Mouse (Mus musculus): ENCODE data around the gene Prkcq. TPM values are rescaled to one million over a fixed set of nuclear protein-coding genes. Genes with fewer than 3 reads are reported as not detected.

Gene Prkcq
- polyA plus RNA-seq, 1 experiment from 2014 or later, result 6.8 TPM

GRCm38 (mm10) chr2:11216847-11217246, 44.9 kb downstream of the Prkcq start:
- H3K4me2 ChIP-seq (ENCODE audit: low read depth, low read length), result no peak overlapping the region
- no peaks in the 10 kb centered on the region for H3K9me3 ChIP-seq (ENCODE audit: control insufficient read depth, low read length)
- no peaks in the 10 kb centered on the region for H3K4me1 ChIP-seq (ENCODE audit: control insufficient read depth, insufficient read depth, low read length)
- H3K27me3 ChIP-seq (replicated peaks; ENCODE audit: control insufficient read depth, insufficient read depth, low read length), result no peaks in the 10 kb centered on the region
- no peak for DNase-seq (ENCODE audit: low spot score)
- no peak overlapping the region for H3K9ac ChIP-seq (ENCODE audit: low read depth, low read length)
- H3K36me3 ChIP-seq (ENCODE audit: control insufficient read depth, insufficient read depth, low read length), result no peaks in the 10 kb centered on the region
- 83% methylated on average over 5 of the region's 5 CpGs for WGBS
- no peak overlapping the region for H3K4me3 ChIP-seq (ENCODE audit: low read depth, low read length)
- ATAC-seq (ENCODE audit: low read depth), result no peak
- H3K27ac ChIP-seq (replicated peaks; ENCODE audit: low read depth, low read length), result no peak overlapping the region

- H3K4me3 ChIP-seq (ENCODE audit: low read depth, low read length), result no peak overlapping the region
- DNase-seq (ENCODE audit: low spot score) (no peak), ATAC-seq (ENCODE audit: low read depth) (no peak)
- no peaks in the 10 kb centered on the region for H3K9me3 ChIP-seq (ENCODE audit: control insufficient read depth, low read length)
- H3K4me2 ChIP-seq (ENCODE audit: low read depth, low read length), result no peak overlapping the region
- no peaks in the 10 kb centered on the region for H3K4me1 ChIP-seq (ENCODE audit: control insufficient read depth, insufficient read depth, low read length)
- H3K27me3 ChIP-seq (replicated peaks; ENCODE audit: control insufficient read depth, insufficient read depth, low read length), result no peaks in the 10 kb centered on the region
- H3K27ac ChIP-seq (replicated peaks; ENCODE audit: low read depth, low read length), result no peak overlapping the region
- no peak overlapping the region for H3K9ac ChIP-seq (ENCODE audit: low read depth, low read length)
- WGBS, result 78% methylated on average over 5 of the region's 5 CpGs
- H3K36me3 ChIP-seq (ENCODE audit: control insufficient read depth, insufficient read depth, low read length), result no peaks in the 10 kb centered on the region
These were observed 46.2 kb downstream of the Prkcq start for GRCm38 (mm10) chr2:11218122-11218521.

- no peak overlapping the region for H3K27ac ChIP-seq (replicated peaks; ENCODE audit: low read depth, low read length)
- no peaks in the 10 kb centered on the region for H3K4me1 ChIP-seq (ENCODE audit: control insufficient read depth, insufficient read depth, low read length)
- no peak overlapping the region for H3K9ac ChIP-seq (ENCODE audit: low read depth, low read length)
- no peaks in the 10 kb centered on the region for H3K36me3 ChIP-seq (ENCODE audit: control insufficient read depth, insufficient read depth, low read length)
- no peaks in the 10 kb centered on the region for H3K27me3 ChIP-seq (replicated peaks; ENCODE audit: control insufficient read depth, insufficient read depth, low read length)
- no peak for DNase-seq (ENCODE audit: low spot score)
- H3K9me3 ChIP-seq (ENCODE audit: control insufficient read depth, low read length), result no peaks in the 10 kb centered on the region
- H3K4me3 ChIP-seq (ENCODE audit: low read depth, low read length), result no peak overlapping the region
- no peak overlapping the region for H3K4me2 ChIP-seq (ENCODE audit: low read depth, low read length)
- no peak for ATAC-seq (ENCODE audit: low read depth)
- 94% methylated on average over 2 of the region's 2 CpGs for WGBS
These were observed 47.4 kb downstream of the Prkcq start for GRCm38 (mm10) chr2:11219262-11219661.

- DNase-seq (ENCODE audit: low spot score) (no peak), ATAC-seq (ENCODE audit: low read depth) (no peak)
- no peak overlapping the region for H3K4me2 ChIP-seq (ENCODE audit: low read depth, low read length)
- H3K9ac ChIP-seq (ENCODE audit: low read depth, low read length), result no peak overlapping the region
- H3K36me3 ChIP-seq (ENCODE audit: control insufficient read depth, insufficient read depth, low read length), result no peaks in the 10 kb centered on the region
- no peaks in the 10 kb centered on the region for H3K27me3 ChIP-seq (replicated peaks; ENCODE audit: control insufficient read depth, insufficient read depth, low read length)
- H3K4me1 ChIP-seq (ENCODE audit: control insufficient read depth, insufficient read depth, low read length), result no peaks in the 10 kb centered on the region
- no peak overlapping the region for H3K27ac ChIP-seq (replicated peaks; ENCODE audit: low read depth, low read length)
- WGBS, result 84% methylated on average over 3 of the region's 3 CpGs
- no peak overlapping the region for H3K4me3 ChIP-seq (ENCODE audit: low read depth, low read length)
- H3K9me3 ChIP-seq (ENCODE audit: control insufficient read depth, low read length), result no peaks in the 10 kb centered on the region
These were observed 53.0 kb downstream of the Prkcq start for GRCm38 (mm10) chr2:11224808-11225484.

- H3K36me3 ChIP-seq (ENCODE audit: control insufficient read depth, insufficient read depth, low read length), result no peaks in the 10 kb centered on the region
- H3K4me1 ChIP-seq (ENCODE audit: control insufficient read depth, insufficient read depth, low read length), result no peaks in the 10 kb centered on the region
- no peak for ATAC-seq (ENCODE audit: low read depth)
- H3K27me3 ChIP-seq (replicated peaks; ENCODE audit: control insufficient read depth, insufficient read depth, low read length), result no peaks in the 10 kb centered on the region
- no peak overlapping the region for H3K4me2 ChIP-seq (ENCODE audit: low read depth, low read length)
- H3K4me3 ChIP-seq (ENCODE audit: low read depth, low read length), result no peak overlapping the region
- no peak for DNase-seq (ENCODE audit: low spot score)
- WGBS, result 72% methylated on average over 5 of the region's 5 CpGs
- H3K9me3 ChIP-seq (ENCODE audit: control insufficient read depth, low read length), result no peaks in the 10 kb centered on the region
- H3K27ac ChIP-seq (replicated peaks; ENCODE audit: low read depth, low read length), result no peak overlapping the region
- no peak overlapping the region for H3K9ac ChIP-seq (ENCODE audit: low read depth, low read length)
These were observed 53.6 kb downstream of the Prkcq start for GRCm38 (mm10) chr2:11225485-11225876.

- DNase-seq (ENCODE audit: low spot score) (no peak), ATAC-seq (ENCODE audit: low read depth) (no peak)
- no peak overlapping the region for H3K4me3 ChIP-seq (ENCODE audit: low read depth, low read length)
- H3K4me1 ChIP-seq (ENCODE audit: control insufficient read depth, insufficient read depth, low read length), result no peaks in the 10 kb centered on the region
- H3K36me3 ChIP-seq (ENCODE audit: control insufficient read depth, insufficient read depth, low read length), result no peaks in the 10 kb centered on the region
- H3K9ac ChIP-seq (ENCODE audit: low read depth, low read length), result no peak overlapping the region
- H3K9me3 ChIP-seq (ENCODE audit: control insufficient read depth, low read length), result no peaks in the 10 kb centered on the region
- H3K27ac ChIP-seq (replicated peaks; ENCODE audit: low read depth, low read length), result no peak overlapping the region
- 87% methylated on average over 7 of the region's 7 CpGs for WGBS
- H3K27me3 ChIP-seq (replicated peaks; ENCODE audit: control insufficient read depth, insufficient read depth, low read length), result no peaks in the 10 kb centered on the region
- H3K4me2 ChIP-seq (ENCODE audit: low read depth, low read length), result no peak overlapping the region
These were observed 54.6 kb downstream of the Prkcq start for GRCm38 (mm10) chr2:11226555-11226954.

- Histone ChIP-seq H3K4me2 (ENCODE audit: low read depth, low read length) (no peak overlapping the region), H3K27ac (replicated peaks; ENCODE audit: low read depth, low read length) (no peak overlapping the region), H3K9ac (ENCODE audit: low read depth, low read length) (no peak overlapping the region), H3K4me3 (ENCODE audit: low read depth, low read length) (no peak overlapping the region), H3K27me3 (replicated peaks; ENCODE audit: control insufficient read depth, insufficient read depth, low read length) (no peaks in the 10 kb centered on the region), H3K9me3 (ENCODE audit: control insufficient read depth, low read length) (no peaks in the 10 kb centered on the region), H3K4me1 (ENCODE audit: control insufficient read depth, insufficient read depth, low read length) (no peaks in the 10 kb centered on the region), H3K36me3 (ENCODE audit: control insufficient read depth, insufficient read depth, low read length) (no peaks in the 10 kb centered on the region)
- no peak for DNase-seq (ENCODE audit: low spot score)
- 54% methylated on average over 2 of the region's 2 CpGs for WGBS
- ATAC-seq (ENCODE audit: low read depth), result no peak
These were observed 57.2 kb downstream of the Prkcq start for GRCm38 (mm10) chr2:11229126-11229525.

GRCm38 (mm10) chr2:11231118-11231517, 59.2 kb downstream of the Prkcq start:
- no peak for DNase-seq (ENCODE audit: low spot score)
- H3K4me3 ChIP-seq (ENCODE audit: low read depth, low read length), result no peak overlapping the region
- no peaks in the 10 kb centered on the region for H3K36me3 ChIP-seq (ENCODE audit: control insufficient read depth, insufficient read depth, low read length)
- no peak for ATAC-seq (ENCODE audit: low read depth)
- H3K4me2 ChIP-seq (ENCODE audit: low read depth, low read length), result no peak overlapping the region
- H3K27me3 ChIP-seq (replicated peaks; ENCODE audit: control insufficient read depth, insufficient read depth, low read length), result no peaks in the 10 kb centered on the region
- 73% methylated on average over 3 of the region's 3 CpGs for WGBS
- no peaks in the 10 kb centered on the region for H3K4me1 ChIP-seq (ENCODE audit: control insufficient read depth, insufficient read depth, low read length)
- no peak overlapping the region for H3K9ac ChIP-seq (ENCODE audit: low read depth, low read length)
- no peak overlapping the region for H3K27ac ChIP-seq (replicated peaks; ENCODE audit: low read depth, low read length)
- no peaks in the 10 kb centered on the region for H3K9me3 ChIP-seq (ENCODE audit: control insufficient read depth, low read length)

- no peak overlapping the region for H3K4me2 ChIP-seq (ENCODE audit: low read depth, low read length)
- no peak overlapping the region for H3K9ac ChIP-seq (ENCODE audit: low read depth, low read length)
- no peaks in the 10 kb centered on the region for H3K4me1 ChIP-seq (ENCODE audit: control insufficient read depth, insufficient read depth, low read length)
- no peaks in the 10 kb centered on the region for H3K9me3 ChIP-seq (ENCODE audit: control insufficient read depth, low read length)
- no peaks in the 10 kb centered on the region for H3K36me3 ChIP-seq (ENCODE audit: control insufficient read depth, insufficient read depth, low read length)
- no peak overlapping the region for H3K27ac ChIP-seq (replicated peaks; ENCODE audit: low read depth, low read length)
- 96% methylated on average over 5 of the region's 5 CpGs for WGBS
- no peak overlapping the region for H3K4me3 ChIP-seq (ENCODE audit: low read depth, low read length)
- no peaks in the 10 kb centered on the region for H3K27me3 ChIP-seq (replicated peaks; ENCODE audit: control insufficient read depth, insufficient read depth, low read length)
- no peak for DNase-seq (ENCODE audit: low spot score)
- ATAC-seq (ENCODE audit: low read depth), result no peak
These were observed 60.1 kb downstream of the Prkcq start for GRCm38 (mm10) chr2:11231988-11232387.

All from embryonic facial prominence, embryonic 14.5 days (tissue).